Mouse (Mus musculus): ENCODE results near the gene Selenok. TPM values are rescaled to one million over a fixed set of nuclear protein-coding genes. Genes with fewer than 3 reads are reported as not detected.

Gene Selenok
- 217 TPM for polyA plus RNA-seq (2017; shearing (Covaris generic))

GRCm38 (mm10) chr14:29968075-29968821 lies at the start of gene Selenok:
Selenok (plus strand) TSS chr14:29968308.

GRCm38 (mm10) chr14:29978254-29979204 lies 10.4 kb downstream of the Selenok start, which contains the start of gene Actr8:
Actr8 (plus strand) TSS chr14:29978337.

GRCm38 (mm10) chr14:30008733-30009575 lies 40.8 kb downstream of the Selenok start, which contains the start of the genes Il17rb and Chdh:
Il17rb (minus strand) TSS chr14:30008896.
Chdh (plus strand) TSS chr14:30009023.

Other genes with a start within 250 kb of the Selenok start
- 0.20 TPM for gene Cacna2d3, start 246.4 kb upstream of the Selenok start, polyA plus RNA-seq (2017; shearing (Covaris generic))
- 68.8 TPM for gene Actr8, start 10.0 kb downstream of the Selenok start, polyA plus RNA-seq (2017; shearing (Covaris generic))
- gene Il17rb, start 40.6 kb downstream of the Selenok start, polyA plus RNA-seq (2017; shearing (Covaris generic)), result 6.5 TPM
- 3.3 TPM for gene Chdh, start 40.7 kb downstream of the Selenok start, polyA plus RNA-seq (2017; shearing (Covaris generic))

Measured in CD4-positive, CD25-positive, alpha-beta regulatory T cell (primary cell).